Mouse (Mus musculus): ENCODE data around the gene Dus4l.
"Not testable (repeated sequence)": the region's sequence is repeated elsewhere in the genome, so short reads cannot be mapped to it uniquely, and the experiment has no call there.

Gene Dus4l

DNA sequence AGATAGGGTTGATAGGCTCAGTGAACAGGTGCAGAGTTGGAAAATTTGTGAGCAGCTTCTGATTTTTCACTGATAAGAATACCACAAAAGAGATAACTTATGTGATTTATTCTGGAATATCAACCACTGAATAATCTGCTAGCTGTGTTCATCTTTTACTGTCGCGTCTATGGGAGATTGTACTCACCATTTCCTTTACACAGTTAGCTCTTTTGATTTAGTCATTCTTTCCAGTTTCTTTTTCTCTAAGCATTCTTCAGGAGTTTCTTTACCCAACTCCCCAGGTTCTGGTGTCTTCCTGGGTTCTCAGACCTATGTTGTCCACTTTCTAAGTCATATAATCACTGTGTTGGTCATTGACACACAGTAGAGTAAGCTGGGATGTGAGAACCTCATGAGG lies 2.2 kb upstream of the Dus4l start:
- Histone ChIP-seq H3K36me3 (ENCODE audit: insufficient read depth, low read length) (peaks cover 12% of the 10 kb centered on the region), H3K4me3 (replicated peaks; ENCODE audit: low read length) (no peak overlapping the region), H3K9me3 (ENCODE audit: low read length) (no peaks in the 10 kb centered on the region; the same call in 1 of the 2 replicates), H3K4me1 (replicated peaks; ENCODE audit: low read depth, low read length) (peaks cover 10% of the 10 kb centered on the region), H3K27me3 (ENCODE audit: insufficient read depth, low read length) (no peaks in the 10 kb centered on the region)
- TF ChIP-seq POU5F1 (IDR thresholded peaks at IDR 0.05; ENCODE audit: borderline replicate concordance, low read length) (no peak), CTCF (conservative IDR thresholded peaks at IDR 0.05; ENCODE audit: low read length) (no peak), NANOG (IDR thresholded peaks at IDR 0.05; ENCODE audit: borderline replicate concordance, low read length) (no peak)

- Histone ChIP-seq H3K27me3 (ENCODE audit: insufficient read depth, low read length) (no peaks in the 10 kb centered on the region), H3K36me3 (ENCODE audit: insufficient read depth, low read length) (peaks cover 23% of the 10 kb centered on the region), H3K4me3 (replicated peaks; ENCODE audit: low read length) (peak overlapping the region; percentile 97), H3K9me3 (ENCODE audit: low read length) (no peaks in the 10 kb centered on the region; the same call in 1 of the 2 replicates), H3K4me1 (replicated peaks; ENCODE audit: low read depth, low read length) (peaks cover 10% of the 10 kb centered on the region)
- TF ChIP-seq NANOG (IDR thresholded peaks at IDR 0.05; ENCODE audit: borderline replicate concordance, low read length) (no peak), POU5F1 (IDR thresholded peaks at IDR 0.05; ENCODE audit: borderline replicate concordance, low read length) (no peak), CTCF (conservative IDR thresholded peaks at IDR 0.05; ENCODE audit: low read length) (peak; percentile 22; the same call in 1 of the 2 replicates)
Observed at GRCm38 (mm10) chr12:31654965-31655477, 395 bp upstream of the Dus4l start.

DNA sequence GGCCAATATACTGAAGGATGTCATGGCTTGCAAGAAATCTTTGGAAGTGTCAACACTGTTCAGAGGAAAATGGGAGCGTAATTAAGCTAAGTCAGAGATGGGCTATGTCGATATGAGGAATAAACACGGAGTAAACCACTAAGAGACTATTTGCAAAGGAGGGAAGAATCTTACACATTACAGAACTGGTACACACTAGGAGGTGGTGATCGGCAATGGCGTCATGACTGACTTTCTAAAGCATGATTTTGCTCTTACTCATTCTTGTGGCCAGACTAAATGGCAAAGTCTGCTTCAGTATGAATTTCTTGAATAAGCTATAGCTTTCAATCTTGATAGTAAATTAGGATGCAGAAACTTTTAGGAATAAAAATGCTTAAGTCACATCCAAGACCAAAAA lies 1.0 kb downstream of the Dus4l start:
- no peak for TF ChIP-seq CTCF (conservative IDR thresholded peaks at IDR 0.05; ENCODE audit: low read length)
- no peak for TF ChIP-seq NANOG (IDR thresholded peaks at IDR 0.05; ENCODE audit: borderline replicate concordance, low read length)
- no peak for TF ChIP-seq POU5F1 (IDR thresholded peaks at IDR 0.05; ENCODE audit: borderline replicate concordance, low read length)
- Histone ChIP-seq H3K4me1 (replicated peaks; ENCODE audit: low read depth, low read length) (peaks cover 10% of the 10 kb centered on the region), H3K36me3 (ENCODE audit: insufficient read depth, low read length) (peaks cover 29% of the 10 kb centered on the region), H3K27me3 (ENCODE audit: insufficient read depth, low read length) (no peaks in the 10 kb centered on the region), H3K4me3 (replicated peaks; ENCODE audit: low read length) (peak overlapping the region; percentile 97), H3K9me3 (ENCODE audit: low read length) (no peaks in the 10 kb centered on the region; the same call in 1 of the 2 replicates)

- H3K4me3 ChIP-seq (replicated peaks; ENCODE audit: low read length): peak overlapping the region; percentile 78
- H3K9me3 ChIP-seq (ENCODE audit: low read length): no peaks in the 10 kb centered on the region
- peaks cover 4% of the 10 kb centered on the region; the same call in 1 of the 2 replicates for H3K36me3 ChIP-seq (ENCODE audit: insufficient read depth, low read length)
- TF ChIP-seq POU5F1 (IDR thresholded peaks at IDR 0.05; ENCODE audit: borderline replicate concordance, low read length) (no peak), NANOG (IDR thresholded peaks at IDR 0.05; ENCODE audit: borderline replicate concordance, low read length) (no peak), CTCF (conservative IDR thresholded peaks at IDR 0.05; ENCODE audit: low read length) (no peak)
- peaks cover 9% of the 10 kb centered on the region for H3K27me3 ChIP-seq (ENCODE audit: insufficient read depth, low read length)
- H3K4me1 ChIP-seq (replicated peaks; ENCODE audit: low read depth, low read length): peaks cover 26% of the 10 kb centered on the region
Observed at GRCm38 (mm10) chr12:31635240-31635607, 19.4 kb downstream of the Dus4l start.

DNA sequence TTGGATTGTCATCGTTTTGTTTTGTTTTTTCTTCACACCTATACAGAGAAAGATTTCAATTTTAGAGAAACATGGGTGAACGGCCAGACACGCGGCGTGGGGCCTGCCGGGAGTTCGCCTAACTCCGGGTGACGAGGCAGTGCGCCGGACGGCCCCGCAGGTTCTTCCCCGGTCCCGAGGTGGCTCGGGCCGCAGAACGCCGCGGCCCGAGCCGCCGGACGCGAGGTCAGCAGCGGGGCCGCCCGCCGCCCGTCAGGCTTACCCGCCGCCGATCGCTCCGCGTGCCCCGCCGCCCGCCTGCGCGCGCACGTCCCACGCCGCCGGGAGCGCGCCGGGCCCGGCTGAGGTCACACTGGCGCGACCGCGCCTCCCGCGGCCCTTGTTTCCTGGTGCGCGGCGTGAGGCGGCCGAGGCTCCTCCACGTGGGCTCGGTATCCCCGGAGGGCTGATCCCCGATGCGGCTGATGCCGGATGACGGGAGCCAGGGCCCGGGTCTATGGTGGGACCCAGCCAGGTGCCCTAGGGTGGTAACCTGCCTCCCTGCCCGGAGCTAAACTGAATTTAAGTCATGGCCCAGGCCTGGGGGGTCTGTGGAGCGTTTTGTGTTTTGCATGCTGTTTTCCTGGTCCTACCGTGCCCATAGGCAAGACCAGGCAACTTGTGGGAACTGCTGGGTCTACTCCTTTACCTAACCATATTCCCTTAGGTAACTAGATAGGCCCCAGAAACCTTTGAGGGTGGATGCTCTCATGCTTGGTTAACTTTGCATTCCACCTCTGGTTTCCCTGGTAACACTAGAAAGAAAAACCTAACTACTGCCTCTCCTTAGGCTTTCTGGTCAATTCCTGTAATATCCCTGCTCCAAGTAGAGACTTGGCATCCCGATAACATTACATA lies 20.0 kb downstream of the Dus4l start, which contains the start of gene Bcap29:
Gene Bcap29 (minus strand): TSS at position 316 of the 897 bp plus-strand sequence.
- Histone ChIP-seq H3K9me3 (ENCODE audit: low read length) (no peaks in the 10 kb centered on the region), H3K4me1 (replicated peaks; ENCODE audit: low read depth, low read length) (peaks cover 26% of the 10 kb centered on the region), H3K4me3 (replicated peaks; ENCODE audit: low read length) (peak within 1 kb of the TSS; percentile 78), H3K27me3 (ENCODE audit: insufficient read depth, low read length) (peaks cover 9% of the 10 kb centered on the region), H3K36me3 (ENCODE audit: insufficient read depth, low read length) (peaks cover 9% of the 10 kb centered on the region)
- TF ChIP-seq POU5F1 (IDR thresholded peaks at IDR 0.05; ENCODE audit: borderline replicate concordance, low read length) (no peak), CTCF (conservative IDR thresholded peaks at IDR 0.05; ENCODE audit: low read length) (no peak), NANOG (IDR thresholded peaks at IDR 0.05; ENCODE audit: borderline replicate concordance, low read length) (no peak)

DNA sequence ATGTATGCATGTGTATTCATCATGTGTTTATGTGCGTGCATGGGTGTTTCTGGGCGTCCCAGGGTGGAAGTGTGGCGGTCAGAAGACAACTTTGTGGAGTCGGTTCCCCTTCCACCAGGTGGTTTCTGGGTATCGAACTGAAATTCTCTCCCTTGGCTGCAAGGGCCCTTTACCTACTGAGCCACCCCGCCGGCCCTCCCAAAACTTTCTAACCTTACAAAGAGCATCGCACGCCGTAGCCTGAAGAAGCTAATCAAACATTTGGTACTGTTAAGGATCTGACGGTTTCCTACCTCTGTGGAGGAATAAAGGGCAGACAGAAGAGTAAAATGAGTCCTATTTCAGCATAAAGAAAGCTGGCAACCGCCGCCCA lies 20.7 kb downstream of the Dus4l start:
- Histone ChIP-seq H3K4me3 (replicated peaks; ENCODE audit: low read length) (peak overlapping the region; percentile 78), H3K4me1 (replicated peaks; ENCODE audit: low read depth, low read length) (peaks cover 26% of the 10 kb centered on the region)
- TF ChIP-seq CTCF (conservative IDR thresholded peaks at IDR 0.05; ENCODE audit: low read length) (no peak), POU5F1 (IDR thresholded peaks at IDR 0.05; ENCODE audit: borderline replicate concordance, low read length) (no peak), NANOG (IDR thresholded peaks at IDR 0.05; ENCODE audit: borderline replicate concordance, low read length) (no peak)

DNA sequence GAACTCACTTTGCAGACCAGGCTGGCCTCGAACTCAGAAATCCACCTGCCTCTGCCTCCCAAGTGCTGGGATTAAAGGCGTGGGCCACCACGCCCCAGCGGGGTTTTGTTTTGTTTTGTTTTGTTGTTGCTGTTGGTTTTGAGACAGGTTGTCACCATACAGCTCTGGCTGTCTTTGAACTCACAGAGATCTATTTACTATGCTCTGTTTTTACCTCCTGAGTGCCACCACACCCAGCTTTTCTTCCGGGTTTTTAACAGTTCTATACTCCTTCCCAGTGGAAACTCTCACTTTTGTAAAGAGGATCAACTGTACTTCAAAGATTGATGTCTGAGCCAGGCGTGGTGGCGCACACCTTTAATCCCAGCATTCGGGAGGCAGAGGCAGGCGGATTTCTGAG lies 26.2 kb downstream of the Dus4l start:
- not testable (repeated sequence) for H3K9me3 ChIP-seq (ENCODE audit: low read length); H3K4me3 ChIP-seq (replicated peaks; ENCODE audit: low read length); H3K27me3 ChIP-seq (ENCODE audit: insufficient read depth, low read length)
- Histone ChIP-seq H3K4me1 (replicated peaks; ENCODE audit: low read depth, low read length) (peaks cover 14% of the 10 kb centered on the region; the same call in 1 of the 2 replicates), H3K36me3 (ENCODE audit: insufficient read depth, low read length) (peaks cover 43% of the 10 kb centered on the region)

More for the DNA sequence above, 20.7 kb downstream of the Dus4l start:
- Histone ChIP-seq H3K36me3 (ENCODE audit: insufficient read depth, low read length) (peaks cover 9% of the 10 kb centered on the region), H3K27me3 (ENCODE audit: insufficient read depth, low read length) (peaks cover 9% of the 10 kb centered on the region), H3K9me3 (ENCODE audit: low read length) (no peaks in the 10 kb centered on the region)

GRCm38 (mm10) chr12:31625016-31625415 lies 29.6 kb downstream of the Dus4l start:
- H3K4me1 ChIP-seq (replicated peaks; ENCODE audit: low read depth, low read length): peaks cover 6% of the 10 kb centered on the region; the same call in 1 of the 2 replicates
- no peak for TF ChIP-seq CTCF (conservative IDR thresholded peaks at IDR 0.05; ENCODE audit: low read length)
- TF ChIP-seq NANOG (IDR thresholded peaks at IDR 0.05; ENCODE audit: borderline replicate concordance, low read length): no peak
- no peak for TF ChIP-seq POU5F1 (IDR thresholded peaks at IDR 0.05; ENCODE audit: borderline replicate concordance, low read length)
- no peaks in the 10 kb centered on the region for H3K9me3 ChIP-seq (ENCODE audit: low read length)
- H3K36me3 ChIP-seq (ENCODE audit: insufficient read depth, low read length): peaks cover 45% of the 10 kb centered on the region
- no peaks in the 10 kb centered on the region for H3K27me3 ChIP-seq (ENCODE audit: insufficient read depth, low read length)
- no peak overlapping the region for H3K4me3 ChIP-seq (replicated peaks; ENCODE audit: low read length)
